Mouse (Mus musculus) spleen, postnatal 14 days (tissue): ENCODE results near the gene Olfr895.

Experiments
- DNase-seq, 2 experiments: peaks; one replicate each; pipeline ENCODE4 v3.0.0; 2021 to 2022; ENCODE audit warnings: low spot score in 2 of 2

The Olfr895 gene

GRCm38 (mm10) chr9:38267551-38267950 lies at the start of gene Olfr895:
Olfr895 (plus strand) TSS chr9:38267851.
- no peak for DNase-seq

- no peak for DNase-seq
Observed at GRCm38 (mm10) chr9:38252474-38252873, 15.2 kb upstream of the Olfr895 start, which contains the start of gene Olfr143. Olfr143 (plus strand) TSS chr9:38252774.

- DNase-seq: no peak
Observed at GRCm38 (mm10) chr9:38290807-38291206, 23.2 kb downstream of the Olfr895 start, which contains the start of gene Olfr896-ps1. Olfr896-ps1 (plus strand) TSS chr9:38291107.
